Mouse (Mus musculus) CH12.LX (cell line): ENCODE data around the gene Zbtb5. TPM values are rescaled to one million over a fixed set of nuclear protein-coding genes. Genes with fewer than 3 reads are reported as not detected.

Experiments
- DNase-seq: peaks from one replicate; pipeline ENCODE4 v3.0.0-alpha.2; 2013; ENCODE audit errors: extremely low read depth
- H3K27ac ChIP-seq: 2 replicates; pipeline ENCODE4 v1.5.1; 2012; ENCODE audit warnings: low read depth, mild to moderate bottlenecking, control low read depth, moderate library complexity; ENCODE audit not compliant: insufficient read depth
- H3K27me3 ChIP-seq: replicated peaks from 2 replicates; pipeline ENCODE3; 2012; ENCODE audit warnings: inconsistent platforms
- H3K36me3 ChIP-seq, 2 experiments: replicated peaks in 1 of 2; 2 replicates each; pipeline versions ENCODE3 to v1.6.1; 2012; ENCODE audit warnings: inconsistent platforms in 1 of 2, low read length in 1 of 2, mild to moderate bottlenecking in 1 of 2, mixed read lengths in 1 of 2, moderate library complexity in 1 of 2; ENCODE audit not compliant: control insufficient read depth in 1 of 2, insufficient read depth in 1 of 2
- H3K4me1 ChIP-seq, 2 experiments: 2 replicates each; pipeline ENCODE4 v1.6.1; 2012; ENCODE audit warnings: inconsistent platforms in 1 of 2, moderate library complexity in 1 of 2; ENCODE audit not compliant: insufficient read depth in 2 of 2, control insufficient read depth in 1 of 2
- H3K4me2 ChIP-seq: 2 replicates; pipeline ENCODE4 v1.6.1; 2012; ENCODE audit warnings: low read depth, mild to moderate bottlenecking, control low read depth; ENCODE audit not compliant: poor library complexity, insufficient read depth, severe bottlenecking
- H3K4me3 ChIP-seq, 3 experiments: fragments of 150-350 bp in 1 of 3; sonication (generic) in 1 of 3; replicated peaks in 1 of 3; 2 replicates each; pipeline versions ENCODE3 to v1.5.1; 2011 to 2012; ENCODE audit warnings: low read depth in 2 of 3, low read length in 2 of 3, mild to moderate bottlenecking in 2 of 3, moderate library complexity in 2 of 3, control low read depth in 1 of 3, improper control_type of control experiment in 1 of 3, inconsistent platforms in 1 of 3, mixed read lengths in 1 of 3; ENCODE audit not compliant: poor library complexity in 1 of 3
- H3K79me2 ChIP-seq: replicated peaks from 2 replicates; pipeline ENCODE4 v1.6.1; 2012; ENCODE audit warnings: mild to moderate bottlenecking, moderate library complexity; ENCODE audit not compliant: control insufficient read depth, poor library complexity, insufficient read depth, severe bottlenecking; ENCODE audit errors: extremely low read depth
- H3K9ac ChIP-seq: 2 replicates; pipeline ENCODE4 v1.6.1; 2012; ENCODE audit warnings: low read depth, mild to moderate bottlenecking, control low read depth, moderate library complexity; ENCODE audit not compliant: insufficient read depth
- H3K9me3 ChIP-seq: replicated peaks from 2 replicates; pipeline ENCODE3; 2012; ENCODE audit warnings: low read length, inconsistent platforms, mixed read lengths
- BHLHE40 ChIP-seq: IDR thresholded peaks from 2 replicates; pipeline ENCODE4 v1.6.1; 2011; ENCODE audit warnings: mild to moderate bottlenecking, low read depth, low read length, improper control_type of control experiment
- CHD1 ChIP-seq: IDR thresholded peaks from 2 replicates; pipeline ENCODE4 v1.6.1; 2012; ENCODE audit warnings: low read depth, low read length, improper control_type of control experiment, inconsistent platforms
- CTCF ChIP-seq, 2 experiments: IDR thresholded peaks in 1 of 2; conservative IDR thresholded peaks in 1 of 2; 2 replicates each; pipeline ENCODE4 v1.5.1; 2011 to 2012; ENCODE audit warnings: low read depth in 2 of 2, low read length in 2 of 2, improper control_type of control experiment in 1 of 2, inconsistent platforms in 1 of 2, mild to moderate bottlenecking in 1 of 2, moderate library complexity in 1 of 2
- E2F4 ChIP-seq: IDR thresholded peaks from 2 replicates; pipeline ENCODE4 v1.6.1; 2011; ENCODE audit warnings: low read depth, low read length, improper control_type of control experiment; ENCODE audit not compliant: insufficient replicate concordance
- ELF1 ChIP-seq: IDR thresholded peaks from 2 replicates; pipeline ENCODE4 v1.6.1; 2014; ENCODE audit warnings: low read depth, mild to moderate bottlenecking, inconsistent platforms, low read length, improper control_type of control experiment
- EP300 ChIP-seq: IDR thresholded peaks from 2 replicates; pipeline ENCODE4 v1.6.1; 2011; ENCODE audit warnings: low read length, improper control_type of control experiment
- IRF4 ChIP-seq: IDR thresholded peaks from 2 replicates; pipeline ENCODE4 v1.6.1; 2014; ENCODE audit warnings: low read depth, mild to moderate bottlenecking, inconsistent platforms, low read length, improper control_type of control experiment
- JUND ChIP-seq: conservative IDR thresholded peaks from 2 replicates; pipeline ENCODE4 v1.6.1; 2011; ENCODE audit warnings: low read depth, low read length, improper control_type of control experiment
- MAFK ChIP-seq: IDR thresholded peaks from 2 replicates; pipeline ENCODE4 v1.6.1; 2011; ENCODE audit warnings: low read length, improper control_type of control experiment; ENCODE audit not compliant: insufficient replicate concordance
- MXI1 ChIP-seq: IDR thresholded peaks from 2 replicates; pipeline ENCODE4 v1.6.1; 2011; ENCODE audit warnings: mild to moderate bottlenecking, low read depth, low read length, improper control_type of control experiment
- MYC ChIP-seq: IDR thresholded peaks from 2 replicates; pipeline ENCODE4 v1.6.1; 2011; ENCODE audit warnings: low read depth, mild to moderate bottlenecking, improper control_type of control experiment, low read length
- NELFE ChIP-seq: IDR thresholded peaks from 2 replicates; pipeline ENCODE4 v1.6.1; 2011; ENCODE audit warnings: low read depth, low read length, improper control_type of control experiment
- NRF1 ChIP-seq: IDR thresholded peaks from 2 replicates; pipeline ENCODE4 v1.6.1; 2014; ENCODE audit warnings: low read depth, mild to moderate bottlenecking, inconsistent platforms, low read length, improper control_type of control experiment, moderate library complexity
- RAD21 ChIP-seq: IDR thresholded peaks from 2 replicates; pipeline ENCODE4 v1.6.1; 2011; ENCODE audit warnings: low read depth, mild to moderate bottlenecking, low read length, improper control_type of control experiment, moderate library complexity
- RCOR1 ChIP-seq: conservative IDR thresholded peaks from 2 replicates; pipeline ENCODE4 v1.6.1; 2012; ENCODE audit warnings: low read depth, mild to moderate bottlenecking, inconsistent platforms, low read length, improper control_type of control experiment
- SIN3A ChIP-seq: IDR thresholded peaks from 2 replicates; pipeline ENCODE4 v1.6.1; 2012; ENCODE audit warnings: low read length, improper control_type of control experiment, inconsistent platforms
- SMC3 ChIP-seq: IDR thresholded peaks from 2 replicates; pipeline ENCODE4 v1.6.1; 2011; ENCODE audit warnings: low read depth, low read length, improper control_type of control experiment
- USF1 ChIP-seq: IDR thresholded peaks from 2 replicates; pipeline ENCODE4 v1.6.1; 2014; ENCODE audit warnings: low read depth, mild to moderate bottlenecking, inconsistent platforms, low read length, improper control_type of control experiment
- USF2 ChIP-seq: conservative IDR thresholded peaks from 2 replicates; pipeline ENCODE4 v1.6.1; 2011; ENCODE audit warnings: low read depth, low read length, improper control_type of control experiment
- ZC3H11A ChIP-seq: IDR thresholded peaks from 2 replicates; pipeline ENCODE4 v1.6.1; 2012; ENCODE audit warnings: low read depth, mild to moderate bottlenecking, inconsistent platforms, low read length, improper control_type of control experiment
- ZKSCAN1 ChIP-seq: IDR thresholded peaks from 2 replicates; pipeline ENCODE4 v1.6.1; 2012; ENCODE audit warnings: low read depth, inconsistent platforms, low read length, improper control_type of control experiment, borderline replicate concordance
- dilution Hi-C: fragments of 300-500 bp; cut with MboI; formaldehyde crosslinking; loops from 2 replicates; pipeline ENCODE4 v1.14.3; 2020; ENCODE audit warnings: low sequenced_read_pairs; ENCODE audit not compliant: extremely low pct_unique_long_range_greater_than_20kb, extremely low pct_ligation_motif_present
- in situ Hi-C: fragments of 300-500 bp; cut with MboI; formaldehyde crosslinking; loops from 3 replicates; pipeline ENCODE4 v1.14.3; 2019; ENCODE audit warnings: low sequenced_read_pairs, low pct_ligation_motif_present, low pct_unique_long_range_greater_than_20kb, mixed read lengths
- polyA plus RNA-seq: library from polyadenylated mRNA; unstranded; fragments of >175 nt; gene quantifications from 2 replicates; pipeline ENCODE4 v1.2.1, GENCODE M21; 2012; ENCODE audit warnings: low read depth; ENCODE audit not compliant: insufficient read length
- total RNA-seq, 2 experiments: library from RNA; depleted of rRNA; stranded (reverse); fragments of 300-350 nt in 1 of 2; fragments of >200 nt in 1 of 2; gene quantifications; 2 replicates each; pipeline ENCODE4 v1.2.3; 2012 to 2014

Zbtb5 gene
- total and polyA plus RNA-seq, 3 experiments = 8.2 to 10.4 (median 10.0) TPM

- no peaks in the 10 kb centered on the region for H3K79me2 ChIP-seq
- H3K27ac ChIP-seq = no peak overlapping the region
- H3K4me2 ChIP-seq = no peak overlapping the region
- H3K9me3 ChIP-seq = no peaks in the 10 kb centered on the region
- TF ChIP-seq ZC3H11A (no peak), USF2 (no peak), IRF4 (no peak), CTCF (conservative IDR thresholded peaks at IDR 0.05 in 1 of 2, IDR thresholded peaks at IDR 0.05 in 1 of 2; ENCODE audit: low read depth in 2 of 2, low read length in 2 of 2) (no peak), SMC3 (no peak), ZKSCAN1 (no peak), MXI1 (no peak), BHLHE40 (no peak), RAD21 (no peak), NRF1 (no peak), MAFK (no peak), NELFE (no peak), CHD1 (no peak), USF1 (no peak), E2F4 (no peak), SIN3A (no peak)
- no peak overlapping the region for H3K4me3 ChIP-seq
- in situ Hi-C loops (no loop called here), dilution Hi-C loops (no loop called here)
- peaks cover 0 to 9% of the 10 kb centered on the region in 2 experiments; a peak in 2 of 4 replicates for H3K4me1 ChIP-seq
- H3K9ac ChIP-seq = no peak overlapping the region
- peaks cover 12 to 42% of the 10 kb centered on the region in 2 experiments for H3K36me3 ChIP-seq
- no peaks in the 10 kb centered on the region for H3K27me3 ChIP-seq
- no peak for DNase-seq
Observed at GRCm38 (mm10) chr4:45036571-45036970, 24.4 kb upstream of the Zbtb5 start.

- H3K4me2 ChIP-seq = no peak overlapping the region
- no peak overlapping the region for H3K4me3 ChIP-seq
- no peaks in the 10 kb centered on the region for H3K9me3 ChIP-seq
- peaks cover 15 to 47% of the 10 kb centered on the region in 2 experiments for H3K36me3 ChIP-seq
- peaks cover 0 to 9% of the 10 kb centered on the region in 2 experiments; a peak in 2 of 4 replicates for H3K4me1 ChIP-seq
- H3K27me3 ChIP-seq = no peaks in the 10 kb centered on the region
- TF ChIP-seq RCOR1 (no peak), USF2 (no peak), ELF1 (no peak), EP300 (no peak), MXI1 (no peak), MYC (no peak), NELFE (no peak), JUND (no peak), RAD21 (no peak), MAFK (no peak)
- H3K79me2 ChIP-seq = no peaks in the 10 kb centered on the region
- DNase-seq = no peak
- no peak overlapping the region for H3K27ac ChIP-seq
- H3K9ac ChIP-seq = no peak overlapping the region
- dilution Hi-C loops = no loop called here
- in situ Hi-C loops = no loop called here
Observed at GRCm38 (mm10) chr4:45036048-45036447, 23.8 kb upstream of the Zbtb5 start.
